Mouse (Mus musculus) kidney, adult 2 months (tissue): Measurements from ENCODE around the gene Zbtb12.

ENCODE experiments used
- CTCF ChIP-seq: fragments of 200-500 bp; conservative IDR thresholded peaks from 2 replicates; pipeline ENCODE4 v1.5.1; 2011; ENCODE audit warnings: low read depth, mild to moderate bottlenecking, control low read depth, low read length, moderate library complexity, mixed read lengths; ENCODE audit not compliant: insufficient read depth, insufficient read length
- POLR2A ChIP-seq: fragments of 200-500 bp; IDR thresholded peaks from one replicate; pipeline ENCODE4 v1.6.1; 2011; ENCODE audit warnings: low read depth, low read length, control low read depth

GRCm38 (mm10) chr17:34898160-34898586 lies 18.9 kb downstream of the Zbtb12 start, which contains the start of the genes C2 and Ehmt2:
- TF ChIP-seq CTCF (no peak), POLR2A (no peak)
